Mouse (Mus musculus) midbrain, embryonic 13.5 days (tissue): ENCODE data around the gene Iqsec3. TPM values are rescaled to one million over a fixed set of nuclear protein-coding genes. Genes with fewer than 3 reads are reported as not detected.

Source experiments
- ATAC-seq: fragments of 200-750 bp; cut with Nextera tagmentation; 2 replicates; pipeline ENCODE4 v1.8.0; 2017; ENCODE audit warnings: mild to moderate bottlenecking, moderate TSS enrichment, moderate library complexity
- H3K27ac ChIP-seq: fragments of 300-500 bp; sonication (generic); 2 replicates; pipeline ENCODE4 v1.5.1; 2015; ENCODE audit warnings: inconsistent platforms, mild to moderate bottlenecking, moderate library complexity
- H3K27me3 ChIP-seq: fragments of 300-500 bp; sonication (generic); 2 replicates; pipeline ENCODE4 v1.6.1; 2015; ENCODE audit warnings: mild to moderate bottlenecking, inconsistent platforms
- H3K36me3 ChIP-seq: fragments of 300-500 bp; sonication (generic); 2 replicates; pipeline ENCODE4 v1.6.1; 2015; ENCODE audit warnings: mild to moderate bottlenecking, inconsistent platforms
- H3K4me1 ChIP-seq: fragments of 300-500 bp; sonication (generic); replicated peaks from 2 replicates; pipeline ENCODE4 v1.6.1; 2015; ENCODE audit warnings: inconsistent platforms
- H3K4me2 ChIP-seq: fragments of 300-500 bp; sonication (generic); replicated peaks from 2 replicates; pipeline ENCODE4 v1.6.1; 2015; ENCODE audit warnings: moderate library complexity, mild to moderate bottlenecking, inconsistent platforms
- H3K4me3 ChIP-seq: fragments of 300-500 bp; sonication (generic); replicated peaks from 2 replicates; pipeline ENCODE4 v1.5.1; 2015; ENCODE audit warnings: mild to moderate bottlenecking, inconsistent platforms
- H3K9ac ChIP-seq: fragments of 300-500 bp; sonication (generic); replicated peaks from 2 replicates; pipeline ENCODE4 v1.6.1; 2015; ENCODE audit warnings: mild to moderate bottlenecking, inconsistent platforms
- H3K9me3 ChIP-seq: fragments of 300-500 bp; sonication (generic); 2 replicates; pipeline ENCODE4 v1.6.1; 2016; ENCODE audit warnings: mild to moderate bottlenecking, inconsistent platforms
- WGBS: fragments of 180-500 bp; shearing (Covaris S2); methylation state at CpG from one replicate; pipeline ENCODE4 v1.1.7; 2015; 5-methylcytosine and 5-hydroxymethylcytosine counted together
- microRNA-seq: library from miRNA; unstranded; fragments of <30 nt; microRNA quantifications from one replicate; pipeline ENCODE4, GENCODE M21; 2016
- polyA plus RNA-seq: library from polyadenylated mRNA; unstranded; fragments of >200 nt; fragmentation: Nextera tagmentation; extraction: Ambion mirVana; gene quantifications from 2 replicates; pipeline ENCODE4 v1.2.1, GENCODE M21; 2015

Gene Iqsec3
- polyA plus RNA-seq, 1 experiment from 2014 or later, result 7.0 TPM

DNA sequence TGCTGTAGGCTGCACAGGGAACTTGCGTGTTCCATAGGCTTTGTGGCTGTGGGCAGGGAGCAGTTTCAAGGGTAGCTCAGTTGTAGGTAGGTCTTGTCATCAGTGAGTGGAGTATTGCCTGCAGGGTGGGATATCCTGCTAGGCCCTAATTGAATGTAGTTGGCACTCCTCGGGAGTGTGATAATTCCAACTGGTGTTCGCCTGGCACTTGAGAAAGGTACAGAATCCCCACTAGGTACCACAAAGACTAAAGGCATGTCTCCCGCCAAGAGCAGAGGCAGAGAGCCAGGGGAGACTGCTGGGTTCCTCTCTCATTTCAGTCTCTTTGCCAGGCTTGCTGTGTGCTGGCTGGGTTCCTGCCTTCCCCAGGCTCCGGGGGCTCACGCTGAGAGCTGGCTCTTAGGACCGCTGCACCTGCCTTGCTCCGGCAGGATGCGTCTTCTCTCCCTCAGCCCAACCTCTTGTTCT lies 145.0 kb downstream of the Iqsec3 start:
- ATAC-seq, result no peak
- H3K27ac ChIP-seq, result no peak overlapping the region
- H3K36me3 ChIP-seq, result no peaks in the 10 kb centered on the region
- H3K27me3 ChIP-seq, result no peaks in the 10 kb centered on the region
- peaks cover 11% of the 10 kb centered on the region for H3K4me1 ChIP-seq
- H3K4me3 ChIP-seq, result no peak overlapping the region
- H3K9ac ChIP-seq, result no peak overlapping the region
- no peaks in the 10 kb centered on the region for H3K9me3 ChIP-seq
- no peak overlapping the region for H3K4me2 ChIP-seq
- WGBS, result 50% methylated on average over 9 of the region's 9 CpGs

GRCm38 (mm10) chr6:121326486-121327069 lies 146.9 kb downstream of the Iqsec3 start:
- WGBS, result 73% methylated on average over 10 of the region's 10 CpGs

GRCm38 (mm10) chr6:121325740-121326139 lies 147.7 kb downstream of the Iqsec3 start:
- H3K9ac ChIP-seq, result no peak overlapping the region
- H3K4me3 ChIP-seq, result no peak overlapping the region
- no peak overlapping the region for H3K4me2 ChIP-seq
- 88% methylated on average over 9 of the region's 9 CpGs for WGBS
- no peak overlapping the region for H3K27ac ChIP-seq
- H3K36me3 ChIP-seq, result no peaks in the 10 kb centered on the region
- peaks cover 11% of the 10 kb centered on the region for H3K4me1 ChIP-seq
- ATAC-seq, result no peak
- no peaks in the 10 kb centered on the region for H3K27me3 ChIP-seq
- H3K9me3 ChIP-seq, result no peaks in the 10 kb centered on the region

More at GRCm38 (mm10) chr6:121326486-121327069, 146.9 kb downstream of the Iqsec3 start:
- no peak for ATAC-seq
- Histone ChIP-seq H3K4me3 (no peak overlapping the region), H3K9ac (no peak overlapping the region), H3K27ac (no peak overlapping the region), H3K4me1 (peaks cover 11% of the 10 kb centered on the region), H3K4me2 (no peak overlapping the region), H3K27me3 (no peaks in the 10 kb centered on the region), H3K36me3 (no peaks in the 10 kb centered on the region), H3K9me3 (no peaks in the 10 kb centered on the region)

GRCm38 (mm10) chr6:121325298-121325697 lies 148.2 kb downstream of the Iqsec3 start:
- ATAC-seq, result no peak
- peaks cover 9% of the 10 kb centered on the region for H3K4me1 ChIP-seq
- WGBS, result 87% methylated on average over 2 of the region's 3 CpGs

More at GRCm38 (mm10) chr6:121325298-121325697, 148.2 kb downstream of the Iqsec3 start:
- Histone ChIP-seq H3K9me3 (no peaks in the 10 kb centered on the region), H3K4me3 (no peak overlapping the region), H3K9ac (no peak overlapping the region), H3K4me2 (no peak overlapping the region), H3K36me3 (no peaks in the 10 kb centered on the region), H3K27ac (no peak overlapping the region), H3K27me3 (no peaks in the 10 kb centered on the region)

Small RNAs within 50 kb of the gene (microRNA-seq; reads per million reads assigned to microRNA genes)
- not detected for gene Gm24855

Other genes starting within 250 kb of the Iqsec3 start
- 0.89 and 0.98 TPM in 2 replicates for gene Usp18, start 227.8 kb downstream of the Iqsec3 start, polyA plus RNA-seq
- 19.7 and 23.8 TPM in 2 replicates for gene Slc6a13, start 173.5 kb downstream of the Iqsec3 start, polyA plus RNA-seq
- 0.52 and 1.3 TPM in 2 replicates for gene Slc6a12, start 130.6 kb downstream of the Iqsec3 start, polyA plus RNA-seq
- gene A2m, start 161.7 kb upstream of the Iqsec3 start, polyA plus RNA-seq, result 6.9 and 7.2 TPM in 2 replicates